Mouse (Mus musculus) gastrocnemius, postnatal 25 days (tissue): ENCODE data around the gene Ppp1r14c. TPM values are rescaled to one million over a fixed set of nuclear protein-coding genes. Genes with fewer than 3 reads are reported as not detected.

ENCODE experiments used
- DNase-seq: peaks from one replicate; pipeline ENCODE4 v3.0.0; 2022
- long read RNA-seq, 2 experiments: library from polyadenylated mRNA; stranded (forward); transcript quantifications; one replicate each; pipeline ENCODE4 v2.0.0; 2021
- total RNA-seq, 2 experiments: library from RNA; stranded (reverse); gene quantifications; 1 replicate in 1 of 2; 2 replicates in 1 of 2; pipeline ENCODE4 v1.2.3; 2021

Gene Ppp1r14c
- total RNA-seq, result 100 to 1,000 TPM in 1 of 2 experiments, 10 to 100 TPM in 1; 72.6 to 105 TPM
- long read RNA-seq, experiment 1, transcript Ppp1r14c-201 (4 exons, 2,617 nt), result major isoform, 159 of 170 reads
- long read RNA-seq, experiment 1, partial matches to known transcripts, result 8 of 170 reads
- long read RNA-seq, experiment 1, other reads (novel, unspliced or antisense), result 2 of 170 reads
- long read RNA-seq, experiment 2, transcript Ppp1r14c-201 (4 exons, 2,617 nt), result major isoform, 222 of 236 reads
- long read RNA-seq, experiment 2, partial matches to known transcripts, result 1 of 236 reads
- long read RNA-seq, experiment 2, other reads (novel, unspliced or antisense), result 11 of 236 reads

- DNase-seq, result peak; percentile 36
Measured at GRCm38 (mm10) chr10:3366036-3366869, at the start of gene Ppp1r14c. Gene Ppp1r14c (plus strand): TSS chr10:3366057.

GRCm38 (mm10) chr10:3321406-3321805 lies 44.5 kb upstream of the Ppp1r14c start:
- no peak for DNase-seq

GRCm38 (mm10) chr10:3325447-3325846 lies 40.4 kb upstream of the Ppp1r14c start:
- no peak for DNase-seq

- DNase-seq, result no peak
Measured at GRCm38 (mm10) chr10:3332880-3333279, 33.0 kb upstream of the Ppp1r14c start.

- no peak for DNase-seq
Measured at GRCm38 (mm10) chr10:3334570-3334969, 31.3 kb upstream of the Ppp1r14c start.

GRCm38 (mm10) chr10:3336729-3337329 lies 29.0 kb upstream of the Ppp1r14c start:
- DNase-seq, result peak; percentile 19

GRCm38 (mm10) chr10:3337330-3337901 lies 28.4 kb upstream of the Ppp1r14c start:
- DNase-seq, result peak; percentile 15

GRCm38 (mm10) chr10:3345706-3346105 lies 20.2 kb upstream of the Ppp1r14c start:
- DNase-seq, result no peak

GRCm38 (mm10) chr10:3359531-3359930 lies 6.3 kb upstream of the Ppp1r14c start:
- no peak for DNase-seq

- no peak for DNase-seq
Measured at GRCm38 (mm10) chr10:3365671-3366035, 204 bp upstream of the Ppp1r14c start.

GRCm38 (mm10) chr10:3366870-3367431 lies 1.1 kb downstream of the Ppp1r14c start:
- peak; percentile 15 for DNase-seq

GRCm38 (mm10) chr10:3367440-3367839 lies 1.6 kb downstream of the Ppp1r14c start:
- no peak for DNase-seq

GRCm38 (mm10) chr10:3383176-3383575 lies 17.3 kb downstream of the Ppp1r14c start:
- DNase-seq, result no peak

GRCm38 (mm10) chr10:3392251-3392650 lies 26.4 kb downstream of the Ppp1r14c start:
- DNase-seq, result no peak

- DNase-seq, result no peak
Measured at GRCm38 (mm10) chr10:3393548-3393947, 27.7 kb downstream of the Ppp1r14c start.

GRCm38 (mm10) chr10:3394193-3394592 lies 28.3 kb downstream of the Ppp1r14c start:
- DNase-seq, result peak; percentile 60

- DNase-seq, result no peak
Measured at GRCm38 (mm10) chr10:3394671-3395288, 28.9 kb downstream of the Ppp1r14c start.

- DNase-seq, result peak; percentile 19
Measured at GRCm38 (mm10) chr10:3395341-3395931, 29.6 kb downstream of the Ppp1r14c start.

- no peak for DNase-seq
Measured at GRCm38 (mm10) chr10:3396008-3396795, 30.3 kb downstream of the Ppp1r14c start.

GRCm38 (mm10) chr10:3397406-3397805 lies 31.5 kb downstream of the Ppp1r14c start:
- no peak for DNase-seq

- DNase-seq, result no peak
Measured at GRCm38 (mm10) chr10:3398051-3398450, 32.2 kb downstream of the Ppp1r14c start.
